Mouse (Mus musculus) MEL (cell line): ENCODE data around the gene Sox21. TPM values are rescaled to one million over a fixed set of nuclear protein-coding genes. Genes with fewer than 3 reads are reported as not detected.

Experiments
- DNase-seq: peaks from one replicate; pipeline ENCODE4 v3.0.0; 2011; ENCODE audit warnings: low read depth, low spot score
- H3K27ac ChIP-seq: 2 replicates; pipeline ENCODE4 v1.5.1; 2012; ENCODE audit warnings: low read depth, mild to moderate bottlenecking, control low read depth, low read length, moderate library complexity; ENCODE audit not compliant: control insufficient read depth
- H3K27me3 ChIP-seq, 2 experiments: fragments of 150-350 bp in 1 of 2; sonication (generic) in 1 of 2; 2 replicates each; pipeline ENCODE4 v1.6.1; 2012; ENCODE audit warnings: low read length in 2 of 2, mild to moderate bottlenecking in 2 of 2, improper control_type of control experiment in 1 of 2, moderate library complexity in 1 of 2; ENCODE audit not compliant: insufficient read depth in 2 of 2, control insufficient read depth in 1 of 2
- H3K36me3 ChIP-seq, 2 experiments: 2 replicates each; pipeline ENCODE4 v1.6.1; 2012 to 2014; ENCODE audit warnings: low read length in 2 of 2, improper control_type of control experiment in 1 of 2, inconsistent platforms in 1 of 2, mild to moderate bottlenecking in 1 of 2; ENCODE audit not compliant: insufficient read depth in 2 of 2, control insufficient read depth in 1 of 2
- H3K4me1 ChIP-seq, 2 experiments: fragments of 150-350 bp in 1 of 2; sonication (generic) in 1 of 2; 2 replicates each; pipeline ENCODE4 v1.6.1; 2012; ENCODE audit warnings: low read length in 2 of 2, improper control_type of control experiment in 1 of 2, mild to moderate bottlenecking in 1 of 2; ENCODE audit not compliant: insufficient read depth in 2 of 2, control insufficient read depth in 1 of 2
- H3K4me3 ChIP-seq, 2 experiments: fragments of 150-350 bp in 1 of 2; sonication (generic) in 1 of 2; 2 replicates each; pipeline ENCODE4 v1.5.1; 2012; ENCODE audit warnings: low read depth in 2 of 2, low read length in 2 of 2, mild to moderate bottlenecking in 2 of 2, moderate library complexity in 2 of 2, control low read depth in 1 of 2, improper control_type of control experiment in 1 of 2; ENCODE audit not compliant: control insufficient read depth in 1 of 2, insufficient read depth in 1 of 2
- H3K79me2 ChIP-seq: 2 replicates; pipeline ENCODE4 v1.6.1; 2012; ENCODE audit warnings: mild to moderate bottlenecking, low read length, moderate library complexity; ENCODE audit not compliant: control insufficient read depth, poor library complexity, insufficient read depth
- H3K9ac ChIP-seq: 2 replicates; pipeline ENCODE4 v1.6.1; 2012; ENCODE audit warnings: low read depth, mild to moderate bottlenecking, control low read depth, low read length, moderate library complexity; ENCODE audit not compliant: control insufficient read depth, poor library complexity, severe bottlenecking
- H3K9me3 ChIP-seq: fragments of 150-350 bp; sonication (generic); replicated peaks from 2 replicates; pipeline ENCODE4 v1.6.1; 2012; ENCODE audit warnings: mild to moderate bottlenecking, low read length, improper control_type of control experiment, moderate library complexity; ENCODE audit not compliant: insufficient read depth
- CHD1 ChIP-seq: IDR thresholded peaks from 2 replicates; pipeline ENCODE4 v1.6.1; 2012; ENCODE audit warnings: low read depth, mild to moderate bottlenecking, inconsistent platforms, low read length, improper control_type of control experiment
- CHD2 ChIP-seq: IDR thresholded peaks from 2 replicates; pipeline ENCODE4 v1.6.1; 2011; ENCODE audit warnings: low read length, improper control_type of control experiment
- CTCF ChIP-seq, 3 experiments: IDR thresholded peaks in 2 of 3; conservative IDR thresholded peaks in 1 of 3; 2 replicates each; pipeline ENCODE4 v1.5.1; 2011 to 2012; ENCODE audit warnings: low read length in 3 of 3, low read depth in 2 of 3, mild to moderate bottlenecking in 2 of 3, improper control_type of control experiment in 1 of 3, inconsistent platforms in 1 of 3, mixed read lengths in 1 of 3, moderate library complexity in 1 of 3; ENCODE audit not compliant: control insufficient read depth in 1 of 3, insufficient read depth in 1 of 3, poor library complexity in 1 of 3, severe bottlenecking in 1 of 3
- E2F4 ChIP-seq: IDR thresholded peaks from 2 replicates; pipeline ENCODE4 v1.6.1; 2011; ENCODE audit warnings: low read depth, low read length, improper control_type of control experiment, borderline replicate concordance
- ELF1 ChIP-seq: IDR thresholded peaks from 2 replicates; pipeline ENCODE4 v1.6.1; 2014; ENCODE audit warnings: low read depth, mild to moderate bottlenecking, inconsistent platforms, low read length, improper control_type of control experiment, moderate library complexity
- EP300 ChIP-seq, 2 experiments: IDR thresholded peaks; 2 replicates each; pipeline ENCODE4 v1.6.1; 2011; ENCODE audit warnings: improper control_type of control experiment in 2 of 2, low read length in 2 of 2, low read depth in 1 of 2, mild to moderate bottlenecking in 1 of 2
- ETS1 ChIP-seq: IDR thresholded peaks from 2 replicates; pipeline ENCODE4 v1.6.1; 2012; ENCODE audit warnings: low read depth, mild to moderate bottlenecking, inconsistent platforms, low read length, improper control_type of control experiment, moderate library complexity
- HCFC1 ChIP-seq: IDR thresholded peaks from 2 replicates; pipeline ENCODE4 v1.6.1; 2012; ENCODE audit warnings: low read depth, mild to moderate bottlenecking, inconsistent platforms, low read length, improper control_type of control experiment, moderate library complexity
- KAT2A ChIP-seq: conservative IDR thresholded peaks from 2 replicates; pipeline ENCODE4 v1.6.1; 2012; ENCODE audit warnings: low read depth, low read length, improper control_type of control experiment, inconsistent platforms
- MAZ ChIP-seq: IDR thresholded peaks from 2 replicates; pipeline ENCODE4 v1.6.1; 2012; ENCODE audit warnings: low read depth, mild to moderate bottlenecking, inconsistent platforms, low read length, improper control_type of control experiment
- MXI1 ChIP-seq: IDR thresholded peaks from 2 replicates; pipeline ENCODE4 v1.6.1; 2011; ENCODE audit warnings: mild to moderate bottlenecking, low read depth, low read length, improper control_type of control experiment
- MYB ChIP-seq: IDR thresholded peaks from 2 replicates; pipeline ENCODE4 v1.6.1; 2011; ENCODE audit warnings: mild to moderate bottlenecking, low read depth, low read length, improper control_type of control experiment
- NRF1 ChIP-seq: IDR thresholded peaks from 2 replicates; pipeline ENCODE4 v1.6.1; 2014; ENCODE audit warnings: low read depth, mild to moderate bottlenecking, inconsistent platforms, low read length, improper control_type of control experiment, moderate library complexity; ENCODE audit not compliant: poor library complexity, insufficient read depth, severe bottlenecking
- POLR2A ChIP-seq, 2 experiments: IDR thresholded peaks; 2 replicates each; pipeline ENCODE4 v1.6.1; 2011 to 2012; ENCODE audit warnings: low read length in 2 of 2, mild to moderate bottlenecking in 2 of 2, control low read depth in 1 of 2, improper control_type of control experiment in 1 of 2, low read depth in 1 of 2, moderate library complexity in 1 of 2; ENCODE audit not compliant: control insufficient read depth in 1 of 2, insufficient read depth in 1 of 2, poor library complexity in 1 of 2
- POLR2AphosphoS2 ChIP-seq: IDR thresholded peaks from 2 replicates; pipeline ENCODE4 v1.6.1; 2011; ENCODE audit warnings: low read length, improper control_type of control experiment
- POLR2AphosphoS5 ChIP-seq: IDR thresholded peaks from 2 replicates; pipeline ENCODE4 v1.6.1; 2012; ENCODE audit warnings: low read depth, borderline replicate concordance, mild to moderate bottlenecking, inconsistent platforms, low read length, moderate library complexity, mixed read lengths
- RAD21 ChIP-seq: IDR thresholded peaks from 2 replicates; pipeline ENCODE4 v1.6.1; 2011; ENCODE audit warnings: mild to moderate bottlenecking, low read depth, low read length, improper control_type of control experiment
- TBP ChIP-seq: IDR thresholded peaks from 2 replicates; pipeline ENCODE4 v1.8.0; 2011; ENCODE audit warnings: low read depth, low read length, improper control_type of control experiment
- TCF12 ChIP-seq: IDR thresholded peaks from 2 replicates; pipeline ENCODE4 v1.6.1; 2014; ENCODE audit warnings: low read depth, mild to moderate bottlenecking, inconsistent platforms, low read length, improper control_type of control experiment, moderate library complexity
- UBTF ChIP-seq: IDR thresholded peaks from 2 replicates; pipeline ENCODE4 v1.6.1; 2012; ENCODE audit warnings: low read depth, mild to moderate bottlenecking, inconsistent platforms, low read length, improper control_type of control experiment, moderate library complexity, borderline replicate concordance; ENCODE audit not compliant: insufficient read depth
- USF1 ChIP-seq: IDR thresholded peaks from 2 replicates; pipeline ENCODE4 v1.6.1; 2014; ENCODE audit warnings: low read depth, mild to moderate bottlenecking, inconsistent platforms, low read length, improper control_type of control experiment, moderate library complexity
- USF2 ChIP-seq, 2 experiments: IDR thresholded peaks; 2 replicates each; pipeline ENCODE4 v1.6.1; 2011 to 2012; ENCODE audit warnings: improper control_type of control experiment in 2 of 2, low read length in 2 of 2, borderline replicate concordance in 1 of 2, inconsistent platforms in 1 of 2, low read depth in 1 of 2, mild to moderate bottlenecking in 1 of 2; ENCODE audit not compliant: insufficient read depth in 1 of 2
- ZKSCAN1 ChIP-seq: IDR thresholded peaks from 2 replicates; pipeline ENCODE4 v1.6.1; 2012; ENCODE audit warnings: low read depth, mild to moderate bottlenecking, inconsistent platforms, low read length, improper control_type of control experiment, moderate library complexity
- ZMIZ1 ChIP-seq: IDR thresholded peaks from 2 replicates; pipeline ENCODE4 v1.6.1; 2012; ENCODE audit warnings: low read depth, mild to moderate bottlenecking, inconsistent platforms, low read length, improper control_type of control experiment, moderate library complexity
- polyA plus RNA-seq, 2 experiments: library from polyadenylated mRNA; stranded (reverse) in 1 of 2; unstranded in 1 of 2; fragments of >175 nt in 1 of 2; fragments of >200 nt in 1 of 2; gene quantifications; 2 replicates each; pipeline versions ENCODE4 v1.2.1 to v1.2.4; 2012; ENCODE audit warnings: low replicate concordance in 2 of 2, low read depth in 1 of 2; ENCODE audit not compliant: insufficient read length in 2 of 2, insufficient read depth in 1 of 2, missing spikeins in 1 of 2
- total RNA-seq: library from RNA; depleted of rRNA; stranded (reverse); fragments of 300-350 nt; gene quantifications from 2 replicates; pipeline ENCODE4 v1.2.3, GENCODE M21; 2012

The Sox21 gene
- total and polyA plus RNA-seq, 3 experiments: not detected

DNA sequence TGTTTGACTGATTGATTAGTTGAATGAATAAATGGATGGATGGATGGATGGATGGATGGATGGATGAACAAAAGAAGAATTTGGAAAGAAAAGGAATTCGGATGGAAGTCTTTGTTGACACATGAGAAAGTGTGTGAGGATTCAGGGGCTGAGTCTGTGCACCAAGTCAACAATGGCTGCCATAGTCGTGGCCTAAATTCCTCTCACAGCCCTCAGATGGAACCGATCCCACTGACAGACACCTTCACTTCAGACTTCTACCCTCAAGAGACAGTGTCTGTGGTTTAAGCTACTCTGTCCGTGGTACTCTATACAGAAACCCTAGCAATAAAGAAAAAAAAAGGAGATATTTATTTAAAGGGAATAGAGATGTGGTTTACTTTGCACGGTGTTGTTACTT, 34.8 kb downstream of the Sox21 start:
- peaks cover 0 to 8% of the 10 kb centered on the region in 2 experiments; a peak in 1 of 4 replicates for H3K4me1 ChIP-seq
- H3K9me3 ChIP-seq: no peaks in the 10 kb centered on the region
- H3K36me3 ChIP-seq: peaks cover 0 to 2% of the 10 kb centered on the region in 2 experiments; a peak in 1 of 4 replicates
- H3K79me2 ChIP-seq: no peaks in the 10 kb centered on the region
- DNase-seq: no peak
- TF ChIP-seq CHD1: no peak
- TF ChIP-seq MXI1: no peak
- TF ChIP-seq EP300 (IDR thresholded peaks at IDR 0.05; ENCODE audit: low read depth in 1 of 2, low read length in 2 of 2): no peak
- TF ChIP-seq MYB: no peak
- no peak for TF ChIP-seq KAT2A
- no peak for TF ChIP-seq ETS1
- TF ChIP-seq UBTF: no peak
- TF ChIP-seq CHD2: no peak
- no peak for TF ChIP-seq CTCF (IDR thresholded peaks at IDR 0.05 in 2 of 3, conservative IDR thresholded peaks at IDR 0.05 in 1 of 3; ENCODE audit: control insufficient read depth in 1 of 3, insufficient read depth in 1 of 3, low read depth in 2 of 3, low read length in 3 of 3, poor library complexity in 1 of 3, severe bottlenecking in 1 of 3)
- no peak for TF ChIP-seq HCFC1
- TF ChIP-seq POLR2A (IDR thresholded peaks at IDR 0.05; ENCODE audit: control insufficient read depth in 1 of 2, insufficient read depth in 1 of 2, low read depth in 1 of 2, low read length in 2 of 2, poor library complexity in 1 of 2): no peak
- no peak overlapping the region for H3K27ac ChIP-seq
- no peaks in the 10 kb centered on the region for H3K27me3 ChIP-seq
- H3K9ac ChIP-seq: no peak overlapping the region
- H3K4me3 ChIP-seq: no peak overlapping the region

- no peak overlapping the region for H3K4me3 ChIP-seq
- no peak overlapping the region for H3K9ac ChIP-seq
- no peak for DNase-seq
- H3K79me2 ChIP-seq: no peaks in the 10 kb centered on the region
- H3K9me3 ChIP-seq: no peaks in the 10 kb centered on the region
- H3K27me3 ChIP-seq: no peaks in the 10 kb centered on the region
- H3K27ac ChIP-seq: no peak overlapping the region
- H3K4me1 ChIP-seq: peaks cover 5 to 9% of the 10 kb centered on the region in 2 experiments; a peak in 2 of 4 replicates
- peaks cover 0 to 6% of the 10 kb centered on the region in 2 experiments; a peak in 2 of 4 replicates for H3K36me3 ChIP-seq
- TF ChIP-seq TBP: no peak
- TF ChIP-seq ELF1: no peak
- TF ChIP-seq E2F4: no peak
- no peak for TF ChIP-seq USF1
- no peak for TF ChIP-seq USF2 (IDR thresholded peaks at IDR 0.05; ENCODE audit: borderline replicate concordance in 1 of 2, insufficient read depth in 1 of 2, low read depth in 1 of 2, low read length in 2 of 2)
- no peak for TF ChIP-seq MXI1
- no peak for TF ChIP-seq NRF1
- no peak for TF ChIP-seq POLR2A (IDR thresholded peaks at IDR 0.05; ENCODE audit: control insufficient read depth in 1 of 2, insufficient read depth in 1 of 2, low read depth in 1 of 2, low read length in 2 of 2, poor library complexity in 1 of 2)
- TF ChIP-seq MAZ: no peak
- no peak for TF ChIP-seq TCF12
- no peak for TF ChIP-seq HCFC1
- no peak for TF ChIP-seq KAT2A
- TF ChIP-seq POLR2AphosphoS5: no peak
- TF ChIP-seq UBTF: no peak
- no peak for TF ChIP-seq ZMIZ1
- TF ChIP-seq ZKSCAN1: no peak
- no peak for TF ChIP-seq RAD21
- TF ChIP-seq CHD2: no peak
- no peak for TF ChIP-seq POLR2AphosphoS2
Measured at GRCm38 (mm10) chr14:118200731-118201130, 36.1 kb downstream of the Sox21 start.
